Mouse (Mus musculus) liver, embryonic 13.5 days (tissue): ENCODE measurements around the gene Spata17. TPM values are rescaled to one million over a fixed set of nuclear protein-coding genes. Genes with fewer than 3 reads are reported as not detected.

Experiments
- ATAC-seq: fragments of 200-750 bp; cut with Nextera tagmentation; 2 replicates; pipeline ENCODE4 v1.8.0; 2017; ENCODE audit warnings: low read depth, mild to moderate bottlenecking, moderate number of reproducible peaks, moderate library complexity
- DNase-seq: peaks from one replicate; pipeline ENCODE4 v3.0.0; 2022
- H3K27ac ChIP-seq: fragments of 300-500 bp; sonication (generic); 2 replicates; pipeline ENCODE4 v1.5.1; 2015; ENCODE audit warnings: moderate library complexity, mild to moderate bottlenecking, inconsistent platforms
- H3K27me3 ChIP-seq: fragments of 300-500 bp; sonication (generic); 2 replicates; pipeline ENCODE4 v1.6.1; 2015; ENCODE audit warnings: mild to moderate bottlenecking, inconsistent platforms
- H3K36me3 ChIP-seq: fragments of 300-500 bp; sonication (generic); 2 replicates; pipeline ENCODE4 v1.6.1; 2015; ENCODE audit warnings: mild to moderate bottlenecking, inconsistent platforms
- H3K4me1 ChIP-seq: fragments of 300-500 bp; sonication (generic); replicated peaks from 2 replicates; pipeline ENCODE4 v1.6.1; 2015; ENCODE audit warnings: inconsistent platforms
- H3K4me2 ChIP-seq: fragments of 300-500 bp; sonication (generic); 2 replicates; pipeline ENCODE4 v1.6.1; 2015; ENCODE audit warnings: inconsistent platforms, mild to moderate bottlenecking, moderate library complexity
- H3K4me3 ChIP-seq: fragments of 300-500 bp; sonication (generic); replicated peaks from 2 replicates; pipeline ENCODE4 v1.5.1; 2015; ENCODE audit warnings: mild to moderate bottlenecking, inconsistent platforms
- H3K9ac ChIP-seq: fragments of 300-500 bp; sonication (generic); 2 replicates; pipeline ENCODE4 v1.6.1; 2015; ENCODE audit warnings: mild to moderate bottlenecking, inconsistent platforms
- H3K9me3 ChIP-seq: fragments of 300-500 bp; sonication (generic); replicated peaks from 2 replicates; pipeline ENCODE4 v1.6.1; 2016; ENCODE audit warnings: inconsistent platforms
- WGBS: fragments of 180-500 bp; shearing (Covaris S2); methylation state at CpG from one replicate; pipeline ENCODE4 v1.1.7; 2015; ENCODE audit not compliant: insufficient replicate concordance; 5-methylcytosine and 5-hydroxymethylcytosine counted together
- polyA plus RNA-seq: library from polyadenylated mRNA; unstranded; fragments of >200 nt; fragmentation: Nextera tagmentation; extraction: Ambion mirVana; gene quantifications from 2 replicates; pipeline ENCODE4 v1.2.1, GENCODE M21; 2015

Spata17 gene
- 0.21 and 0.31 TPM in 2 replicates for polyA plus RNA-seq

DNA sequence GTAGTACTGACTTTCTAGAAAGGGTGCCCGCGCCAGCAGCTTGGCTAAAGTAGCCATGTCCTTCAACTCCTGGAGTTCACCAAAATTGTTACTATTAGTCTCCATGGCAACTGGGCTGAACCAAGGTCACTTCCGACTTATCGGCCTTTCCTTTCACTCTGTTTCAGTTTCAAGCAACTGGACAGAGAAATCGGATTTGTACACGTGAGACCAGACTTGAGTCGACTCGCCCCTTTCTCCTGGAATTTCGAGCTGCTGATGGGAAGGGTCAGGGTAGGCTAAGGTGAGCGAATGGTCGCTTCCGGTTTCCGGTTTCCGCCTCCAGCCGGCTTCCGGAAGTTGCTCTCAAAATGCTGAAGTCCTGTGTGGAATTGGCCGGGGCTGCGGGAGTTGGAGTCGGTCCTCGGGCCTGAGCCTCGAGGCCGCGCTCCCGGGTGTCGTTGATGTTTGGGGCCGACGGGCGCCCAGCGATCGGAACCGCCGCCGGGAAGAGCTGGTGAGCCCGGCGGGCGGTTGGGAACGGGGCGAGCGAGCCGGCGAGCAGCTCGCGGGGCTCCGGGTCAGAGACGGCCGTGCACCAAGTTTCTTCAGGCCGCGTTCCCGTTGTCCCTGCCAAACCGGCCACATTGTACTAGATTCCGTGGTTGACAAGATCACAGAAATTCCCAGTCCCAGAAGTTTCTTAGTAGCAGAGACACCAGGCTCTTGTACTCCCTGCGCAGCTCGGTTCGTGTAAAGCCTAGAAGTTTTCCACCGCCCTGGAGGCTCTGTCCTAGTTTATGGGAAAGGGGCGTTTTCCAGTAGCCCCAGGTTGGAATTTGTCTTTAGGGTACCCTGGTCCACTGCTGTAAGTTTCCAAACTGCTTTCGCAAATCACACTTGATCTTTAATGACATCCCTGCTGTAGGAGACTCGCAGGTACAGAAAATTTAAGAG is at the start of gene Spata17, which contains the start of gene Gpatch2:
TSS of gene Spata17 (minus strand) at position 285 of the 936 bp plus-strand sequence.
TSS of gene Gpatch2 (plus strand) at position 328 of the 936 bp plus-strand sequence.
- no peaks in the 10 kb centered on the region for H3K9me3 ChIP-seq
- no peaks in the 10 kb centered on the region for H3K36me3 ChIP-seq
- peak; percentile 92 for ATAC-seq
- H3K27ac ChIP-seq, result peak within 1 kb of the TSS; percentile 40
- peak within 1 kb of the TSS; percentile 74 for H3K4me3 ChIP-seq
- peak within 1 kb of the TSS; percentile 77 for H3K4me2 ChIP-seq
- no peaks in the 10 kb centered on the region for H3K27me3 ChIP-seq
- peaks cover 17% of the 10 kb centered on the region for H3K4me1 ChIP-seq
- peak within 1 kb of the TSS; percentile 79 for H3K9ac ChIP-seq
- WGBS, result under 1% methylated on average over 58 of the region's 58 CpGs
- DNase-seq, result peak; percentile 60

- Histone ChIP-seq H3K36me3 (no peaks in the 10 kb centered on the region), H3K4me2 (no peak overlapping the region), H3K9ac (no peak overlapping the region), H3K27ac (no peak overlapping the region), H3K27me3 (no peaks in the 10 kb centered on the region), H3K4me1 (no peaks in the 10 kb centered on the region), H3K4me3 (no peak overlapping the region), H3K9me3 (no peaks in the 10 kb centered on the region)
- 87% methylated on average over 4 of the region's 4 CpGs for WGBS
- no peak for DNase-seq
- ATAC-seq, result no peak
Observed at GRCm38 (mm10) chr1:187258756-187259155, 43.5 kb upstream of the Spata17 start.

DNA sequence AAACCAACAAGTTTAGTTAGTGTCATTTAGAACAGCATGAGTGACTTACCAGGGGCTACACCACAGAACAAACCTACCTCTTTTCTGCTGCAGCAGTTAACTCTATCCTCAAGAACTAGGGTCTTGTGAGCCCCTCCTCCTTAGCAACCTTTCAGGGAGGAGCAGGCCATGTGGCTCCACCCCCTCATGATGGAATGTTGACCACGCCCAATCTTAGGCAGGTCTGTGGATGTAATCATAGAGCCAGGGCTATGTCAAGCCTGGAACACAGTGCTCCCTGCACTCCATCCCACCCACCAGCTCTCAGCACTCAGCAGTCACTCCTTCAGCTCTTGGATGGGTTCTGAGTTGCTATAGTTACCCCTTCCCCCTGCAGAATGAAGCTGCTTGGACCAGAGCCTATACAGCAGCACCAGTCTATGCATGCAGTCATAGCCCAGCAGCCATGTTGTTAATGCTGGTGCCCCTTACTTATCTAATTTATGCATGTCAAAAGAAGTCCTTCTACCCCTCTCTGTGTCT is 35.5 kb upstream of the Spata17 start:
- H3K27ac ChIP-seq, result no peak overlapping the region
- H3K9me3 ChIP-seq, result no peaks in the 10 kb centered on the region
- DNase-seq, result no peak
- WGBS, result 76% methylated on average over 1 of the region's 1 CpGs
- no peak for ATAC-seq
- H3K27me3 ChIP-seq, result no peaks in the 10 kb centered on the region
- no peaks in the 10 kb centered on the region for H3K36me3 ChIP-seq
- H3K4me1 ChIP-seq, result no peaks in the 10 kb centered on the region
- no peak overlapping the region for H3K9ac ChIP-seq
- H3K4me2 ChIP-seq, result no peak overlapping the region
- no peak overlapping the region for H3K4me3 ChIP-seq

DNA sequence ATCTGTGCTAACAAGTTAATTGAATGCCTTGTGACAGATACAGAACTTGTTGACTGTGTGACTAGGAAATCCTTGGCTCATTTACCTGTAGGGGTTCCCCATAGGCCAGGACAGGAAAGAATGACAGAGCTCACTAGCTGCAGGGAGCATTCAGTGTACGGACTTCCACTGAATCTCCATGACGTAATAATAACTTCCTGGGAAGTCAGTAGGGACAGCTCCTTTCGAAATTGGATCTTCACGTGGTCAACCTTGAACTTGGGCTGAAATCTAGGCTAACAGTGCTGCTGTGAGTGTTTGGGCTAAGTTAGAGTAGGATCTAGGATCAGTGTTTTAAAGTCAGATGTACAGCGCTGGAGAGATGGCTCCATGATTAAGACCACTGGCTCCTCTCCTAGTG is 29.5 kb upstream of the Spata17 start:
- no peaks in the 10 kb centered on the region for H3K4me1 ChIP-seq
- no peak for DNase-seq
- no peak overlapping the region for H3K27ac ChIP-seq
- no peak for ATAC-seq
- H3K9ac ChIP-seq, result no peak overlapping the region
- H3K9me3 ChIP-seq, result no peaks in the 10 kb centered on the region
- H3K4me2 ChIP-seq, result no peak overlapping the region
- H3K27me3 ChIP-seq, result no peaks in the 10 kb centered on the region
- H3K4me3 ChIP-seq, result no peak overlapping the region
- no peaks in the 10 kb centered on the region for H3K36me3 ChIP-seq
- WGBS, result 66% methylated on average over 5 of the region's 5 CpGs

DNA sequence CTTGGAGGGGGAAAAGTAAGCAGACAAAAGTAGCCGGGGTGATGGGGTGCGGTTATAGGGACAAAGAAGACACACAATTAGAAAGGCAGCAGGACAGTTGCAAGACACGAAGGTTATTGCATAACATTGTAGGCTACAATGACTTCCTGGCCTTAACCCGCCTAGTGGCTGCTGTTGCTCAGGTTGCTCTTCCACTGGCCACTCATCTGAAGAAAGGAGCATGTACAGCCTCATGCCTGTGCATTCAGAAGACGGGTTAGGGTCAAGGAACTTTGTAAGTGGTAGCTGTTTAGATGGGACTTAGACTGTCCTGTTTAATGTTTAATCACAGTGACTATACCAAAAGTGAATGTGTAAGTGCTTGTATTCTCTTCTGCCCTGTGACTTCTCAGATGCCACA is 26.1 kb upstream of the Spata17 start:
- H3K27me3 ChIP-seq, result no peaks in the 10 kb centered on the region
- no peak overlapping the region for H3K4me2 ChIP-seq
- ATAC-seq (no peak), DNase-seq (no peak)
- H3K4me1 ChIP-seq, result no peaks in the 10 kb centered on the region
- H3K36me3 ChIP-seq, result no peaks in the 10 kb centered on the region
- no peaks in the 10 kb centered on the region for H3K9me3 ChIP-seq
- 65% methylated on average over 5 of the region's 5 CpGs for WGBS
- H3K9ac ChIP-seq, result no peak overlapping the region
- H3K4me3 ChIP-seq, result no peak overlapping the region
- H3K27ac ChIP-seq, result no peak overlapping the region

DNA sequence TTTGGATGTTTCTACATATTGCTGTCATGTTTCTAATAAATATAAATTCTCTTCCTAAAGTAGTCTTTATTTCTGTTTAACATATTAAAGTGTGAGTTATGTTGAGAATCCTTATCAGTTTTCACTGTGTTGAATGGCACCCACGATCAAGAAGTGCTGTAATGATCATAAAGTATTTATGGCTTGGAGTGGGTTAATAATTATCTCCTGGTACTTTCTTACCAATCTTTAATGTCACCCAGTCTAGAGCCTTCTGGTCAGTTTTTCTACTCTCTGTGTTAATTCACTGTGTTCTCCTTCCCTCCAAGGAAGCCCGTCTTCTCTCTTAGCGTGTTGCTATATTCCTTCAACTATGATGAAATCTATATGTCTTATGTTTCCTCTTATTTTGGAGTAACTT is 25.0 kb upstream of the Spata17 start:
- DNase-seq, result no peak
- no peak overlapping the region for H3K4me2 ChIP-seq
- no peaks in the 10 kb centered on the region for H3K27me3 ChIP-seq
- H3K9ac ChIP-seq, result no peak overlapping the region
- no peaks in the 10 kb centered on the region for H3K9me3 ChIP-seq
- H3K4me3 ChIP-seq, result no peak overlapping the region
- no peaks in the 10 kb centered on the region for H3K36me3 ChIP-seq
- H3K4me1 ChIP-seq, result no peaks in the 10 kb centered on the region
- no peak overlapping the region for H3K27ac ChIP-seq
- 81% methylated on average over 3 of the region's 3 CpGs for WGBS
- ATAC-seq, result no peak

DNA sequence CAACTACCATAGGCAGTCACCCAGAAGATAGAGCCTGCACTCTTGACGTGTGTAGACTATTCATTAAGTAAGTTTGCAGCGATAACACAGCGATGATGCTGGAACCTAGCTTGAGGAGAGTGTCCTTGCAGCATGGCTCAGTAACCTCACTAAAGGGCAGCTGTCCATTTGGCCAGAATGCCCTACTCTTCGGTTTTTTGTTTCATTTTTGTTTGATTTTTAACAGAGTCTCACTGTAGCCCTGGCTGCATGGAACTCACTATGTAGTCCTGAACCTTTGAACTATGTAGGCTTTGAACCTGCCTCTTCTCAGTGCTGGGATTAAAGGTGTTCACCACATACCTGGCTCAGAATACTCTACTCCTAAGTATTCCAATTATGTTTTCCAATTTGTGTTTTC is 22.8 kb upstream of the Spata17 start:
- peaks cover 9% of the 10 kb centered on the region for H3K36me3 ChIP-seq

GRCm38 (mm10) chr1:187236296-187236695 is 21.0 kb upstream of the Spata17 start:
- ATAC-seq, result no peak
- whole genome bisulfite sequencing, result 78% methylated on average over 6 of the region's 6 CpGs
- no peak overlapping the region for H3K27ac ChIP-seq

More for the DNA sequence above, 22.8 kb upstream of the Spata17 start:
- Histone ChIP-seq H3K4me1 (no peaks in the 10 kb centered on the region), H3K4me3 (no peak overlapping the region), H3K9me3 (no peaks in the 10 kb centered on the region), H3K4me2 (no peak overlapping the region), H3K9ac (no peak overlapping the region), H3K27me3 (no peaks in the 10 kb centered on the region), H3K27ac (no peak overlapping the region)
- no peak for DNase-seq
- WGBS, result 77% methylated on average over 4 of the region's 4 CpGs
- no peak for ATAC-seq

GRCm38 (mm10) chr1:187235161-187235560 is 19.9 kb upstream of the Spata17 start:
- Histone ChIP-seq H3K27me3 (no peaks in the 10 kb centered on the region), H3K4me3 (no peak overlapping the region), H3K36me3 (peaks cover 14% of the 10 kb centered on the region), H3K9ac (no peak overlapping the region), H3K27ac (no peak overlapping the region), H3K4me2 (no peak overlapping the region), H3K4me1 (no peaks in the 10 kb centered on the region), H3K9me3 (no peaks in the 10 kb centered on the region)
- 81% methylated on average over 3 of the region's 3 CpGs for WGBS
- ATAC-seq (no peak), DNase-seq (no peak)

More at GRCm38 (mm10) chr1:187236296-187236695, 21.0 kb upstream of the Spata17 start:
- no peak for DNase-seq
- no peak overlapping the region for H3K4me3 ChIP-seq
- no peaks in the 10 kb centered on the region for H3K4me1 ChIP-seq
- peaks cover 10% of the 10 kb centered on the region for H3K36me3 ChIP-seq
- no peak overlapping the region for H3K9ac ChIP-seq
- H3K9me3 ChIP-seq, result no peaks in the 10 kb centered on the region
- no peaks in the 10 kb centered on the region for H3K27me3 ChIP-seq
- no peak overlapping the region for H3K4me2 ChIP-seq

- Histone ChIP-seq H3K4me3 (no peak overlapping the region), H3K27ac (no peak overlapping the region)
Observed at GRCm38 (mm10) chr1:187232996-187233615, 17.8 kb upstream of the Spata17 start.

DNA sequence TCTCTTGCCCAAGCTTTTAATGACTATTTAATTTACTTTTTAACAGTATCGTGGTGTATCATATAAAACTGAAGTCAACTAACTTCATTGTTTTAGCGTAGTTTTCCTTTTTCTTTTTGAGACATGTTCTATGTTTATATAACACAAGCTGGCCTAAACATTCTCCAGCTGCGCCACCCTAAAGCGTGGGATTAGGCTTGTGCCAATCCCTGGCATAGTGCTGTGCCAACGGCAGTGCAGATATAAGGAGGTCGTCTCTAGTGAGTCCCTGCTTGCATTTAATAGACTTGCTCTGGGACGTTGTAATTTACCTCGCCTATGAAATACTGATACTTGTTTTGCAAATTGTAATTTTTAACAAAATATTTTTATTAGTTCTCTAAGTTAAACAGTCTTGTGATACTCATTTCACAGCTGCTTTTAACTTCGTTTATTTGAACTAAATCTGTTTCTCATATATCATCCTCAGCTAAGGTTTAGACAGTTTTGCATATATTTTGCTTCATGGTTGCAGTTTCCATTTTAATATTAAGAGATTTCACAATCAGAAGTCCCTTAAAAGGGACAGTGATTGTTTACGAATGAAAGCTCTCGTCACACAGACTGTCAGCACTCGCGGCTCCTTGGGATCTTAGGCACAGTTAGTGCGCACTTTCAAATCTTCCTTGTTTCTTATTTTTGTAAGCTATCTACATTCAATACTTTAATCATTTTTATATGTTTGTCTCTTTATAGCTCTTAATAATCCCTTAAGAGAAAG is 17.1 kb upstream of the Spata17 start:
- H3K9me3 ChIP-seq, result no peaks in the 10 kb centered on the region
- no peak overlapping the region for H3K4me3 ChIP-seq
- H3K4me1 ChIP-seq, result peaks cover 9% of the 10 kb centered on the region; the same call in 1 of the 2 replicates
- H3K27me3 ChIP-seq, result no peaks in the 10 kb centered on the region
- H3K36me3 ChIP-seq, result peaks cover 14% of the 10 kb centered on the region
- no peak overlapping the region for H3K9ac ChIP-seq
- ATAC-seq (no peak), DNase-seq (no peak)
- H3K4me2 ChIP-seq, result no peak overlapping the region
- H3K27ac ChIP-seq, result no peak overlapping the region
- 81% methylated on average over 14 of the region's 14 CpGs for WGBS

More at GRCm38 (mm10) chr1:187232996-187233615, 17.8 kb upstream of the Spata17 start:
- Histone ChIP-seq H3K9ac (no peak overlapping the region), H3K4me1 (0 out of 2 replicates have a peak, but pooled peaks cover 3% of the 10 kb centered on the region), H3K9me3 (no peaks in the 10 kb centered on the region), H3K4me2 (no peak overlapping the region), H3K36me3 (peaks cover 14% of the 10 kb centered on the region), H3K27me3 (no peaks in the 10 kb centered on the region)
- ATAC-seq, result no peak
- WGBS, result 73% methylated on average over 7 of the region's 7 CpGs
- DNase-seq, result no peak
